8 mouse cellular contexts compared by ENCODE assay signal in the genomic region with DNA sequence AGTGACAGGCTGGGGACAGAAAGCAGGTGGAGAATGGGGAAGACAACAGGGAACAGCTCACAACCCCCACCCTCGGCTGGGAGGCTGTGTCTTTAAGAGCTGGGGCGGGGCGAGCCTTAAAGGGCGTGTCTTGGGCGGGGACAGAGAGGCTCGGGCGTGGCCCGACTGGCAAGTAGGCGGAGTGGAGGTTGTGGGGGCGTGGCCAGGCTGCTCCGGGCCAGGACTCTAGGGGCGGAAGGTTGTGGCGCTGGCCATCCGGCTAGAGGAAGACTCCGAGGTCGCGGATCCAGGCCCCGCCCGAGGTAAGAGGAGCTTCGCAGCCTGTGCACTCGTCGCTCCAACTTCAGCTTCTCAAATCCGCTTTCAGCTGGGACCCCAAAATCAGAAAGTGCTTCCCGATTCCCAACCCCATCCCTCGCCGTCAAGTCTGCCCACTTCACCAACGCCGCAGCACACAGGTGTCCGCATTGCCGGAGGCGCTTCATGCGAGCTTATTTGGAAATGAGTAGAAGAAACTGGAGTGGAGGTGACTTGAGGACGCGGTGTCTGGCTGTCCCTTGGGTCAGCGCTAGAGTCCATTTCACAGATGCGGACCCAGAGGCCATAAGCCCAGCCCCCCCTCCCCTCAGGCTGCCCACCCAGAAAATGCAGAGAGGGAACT. TPM values are rescaled to one million over a fixed set of nuclear protein-coding genes. Genes with fewer than 3 reads are reported as not detected.
DNase-seq lines count a peak whose midpoint lies in the region; ATAC-seq and TF ChIP-seq lines count a peak whose summit lies in the region.

A gene (plus strand): TSS at position 187 of the 661 bp plus-strand sequence.

- peaks cover 0 to 16% of the 10 kb centered on the region in 2 experiments for H3K36me3 ChIP-seq in CH12.LX (replicated peaks in 1 of 2; ENCODE audit: control insufficient read depth in 1 of 2, insufficient read depth in 1 of 2, low read length in 1 of 2)
- no peaks in the 10 kb centered on the region for H3K36me3 ChIP-seq in forebrain, embryonic 13.5 days (ENCODE audit: poor library complexity, severe bottlenecking)
- H3K36me3 ChIP-seq in liver, postnatal 0 days (replicated peaks; ENCODE audit: insufficient read depth, low read length), result no peaks in the 10 kb centered on the region
- no peaks in the 10 kb centered on the region for H3K36me3 ChIP-seq in neural tube, embryonic 14.5 days (ENCODE audit: control insufficient read depth, insufficient read depth, low read length)

- WGBS in forebrain, embryonic 13.5 days, result 1% methylated on average over 36 of the region's 36 CpGs
- WGBS in large intestine, adult 2 months, result under 1% methylated on average over 35 of the region's 36 CpGs
- under 1% methylated on average over 35 of the region's 36 CpGs for WGBS in liver, postnatal 0 days (ENCODE audit: insufficient replicate concordance)
- under 1% methylated on average over 36 of the region's 36 CpGs for WGBS in neural tube, embryonic 14.5 days

- peak within 1 kb of the TSS; percentile 51 for H3K9ac ChIP-seq in CH12.LX (ENCODE audit: insufficient read depth, low read depth)
- peak within 1 kb of the TSS; percentile 48 for H3K9ac ChIP-seq in forebrain, embryonic 13.5 days
- peak within 1 kb of the TSS; percentile 63 for H3K9ac ChIP-seq in liver, postnatal 0 days (replicated peaks)
- H3K9ac ChIP-seq in neural tube, embryonic 14.5 days (replicated peaks; ENCODE audit: low read depth, low read length), result 0 out of 2 replicates have a peak within 1 kb of the TSS, but pooled peaks have one; percentile 4

- DNase-seq in CH12.LX (ENCODE audit: extremely low read depth), result peak; percentile 91
- DNase-seq in c-Kit-positive CD71-positive TER-119-positive erythroid progenitor cells, embryonic 14.5 days (ENCODE audit: low spot score), result peak; percentile 90
- DNase-seq in heart, postnatal 10 days, result peak; percentile 96 to 98
- no peak for DNase-seq in large intestine, adult 2 months (ENCODE audit: low read depth, low spot score)
- DNase-seq in liver, postnatal 0 days, result peak; percentile 97
- DNase-seq in testis, postnatal 10 days (ENCODE audit: low spot score), result peak; percentile 99

- H3K9me3 ChIP-seq in CH12.LX (replicated peaks; ENCODE audit: low read length), result peaks cover 5% of the 10 kb centered on the region
- no peaks in the 10 kb centered on the region for H3K9me3 ChIP-seq in forebrain, embryonic 13.5 days (replicated peaks)
- H3K9me3 ChIP-seq in liver, postnatal 0 days (ENCODE audit: low read length), result no peaks in the 10 kb centered on the region
- H3K9me3 ChIP-seq in neural tube, embryonic 14.5 days (ENCODE audit: control insufficient read depth, low read length), result no peaks in the 10 kb centered on the region

- TF ChIP-seq RAD21 in CH12.LX (IDR thresholded peaks at IDR 0.05; ENCODE audit: low read depth, low read length), result no peak

- dilution Hi-C loops in CH12.LX (cut with MboI; ENCODE audit: extremely low pct_ligation_motif_present, extremely low pct_unique_long_range_greater_than_20kb, low sequenced_read_pairs), result no loop called here

- H3K4me2 ChIP-seq in CH12.LX (ENCODE audit: insufficient read depth, low read depth, poor library complexity, severe bottlenecking), result peak within 1 kb of the TSS; percentile 84
- H3K4me2 ChIP-seq in forebrain, embryonic 13.5 days, result peak within 1 kb of the TSS; percentile 65
- peak within 1 kb of the TSS; percentile 68 for H3K4me2 ChIP-seq in liver, postnatal 0 days (ENCODE audit: low read depth, low read length)
- H3K4me2 ChIP-seq in neural tube, embryonic 14.5 days (ENCODE audit: low read depth, low read length), result peak within 1 kb of the TSS; percentile 62

- TF ChIP-seq EP300 in CH12.LX (IDR thresholded peaks at IDR 0.05; ENCODE audit: low read length), result no peak
- TF ChIP-seq EP300 in liver, postnatal 0 days (IDR thresholded peaks at IDR 0.05; ENCODE audit: low read depth), result no peak

- peak; percentile 91 for ATAC-seq in forebrain, embryonic 13.5 days
- peak; percentile 83 for ATAC-seq in liver, postnatal 0 days
- peak; percentile 74 for ATAC-seq in neural tube, embryonic 14.5 days (ENCODE audit: low read depth)

- in situ Hi-C loops in CH12.LX (cut with MboI; ENCODE audit: low pct_ligation_motif_present, low pct_unique_long_range_greater_than_20kb, low sequenced_read_pairs), result loop anchor here (25.0 kb wide), 1 partner anchor 201 kb away; a partner anchor contains a TSS

- intact Hi-C loops in heart, postnatal 10 days (cut with DNase I), result no loop called here

- TF ChIP-seq POLR2A in CH12.LX (IDR thresholded peaks at IDR 0.05; ENCODE audit: low read depth, low read length), result peak; percentile 71

- peaks cover 9 to 61% of the 10 kb centered on the region in 2 experiments for H3K4me1 ChIP-seq in CH12.LX (ENCODE audit: control insufficient read depth in 1 of 2, insufficient read depth in 2 of 2)
- peaks cover 33% of the 10 kb centered on the region for H3K4me1 ChIP-seq in forebrain, embryonic 13.5 days
- peaks cover 22% of the 10 kb centered on the region for H3K4me1 ChIP-seq in liver, postnatal 0 days (ENCODE audit: insufficient read depth)
- 0 out of 2 replicates have a peak, but pooled peaks cover 4% of the 10 kb centered on the region for H3K4me1 ChIP-seq in neural tube, embryonic 14.5 days (ENCODE audit: control insufficient read depth, insufficient read depth, low read length)

- peaks cover 8% of the 10 kb centered on the region for H3K27me3 ChIP-seq in CH12.LX (replicated peaks)
- peaks cover 12% of the 10 kb centered on the region; the same call in 1 of the 2 replicates for H3K27me3 ChIP-seq in forebrain, embryonic 13.5 days
- H3K27me3 ChIP-seq in liver, postnatal 0 days (ENCODE audit: insufficient read depth, low read length), result no peaks in the 10 kb centered on the region
- no peaks in the 10 kb centered on the region for H3K27me3 ChIP-seq in neural tube, embryonic 14.5 days (ENCODE audit: control insufficient read depth, insufficient read depth, low read length)

- H3K79me2 ChIP-seq in CH12.LX (replicated peaks; ENCODE audit: control insufficient read depth, extremely low read depth, insufficient read depth, poor library complexity, severe bottlenecking), result no peaks in the 10 kb centered on the region

- no peak for TF ChIP-seq CTCF in CH12.LX (conservative IDR thresholded peaks at IDR 0.05 in 1 of 2, IDR thresholded peaks at IDR 0.05 in 1 of 2; ENCODE audit: low read depth in 2 of 2, low read length in 2 of 2)
- peak; percentile 1; the same call in 1 of the 2 replicates for TF ChIP-seq CTCF in liver, postnatal 0 days (IDR thresholded peaks at IDR 0.05; ENCODE audit: low read depth)

- H3K27ac ChIP-seq in CH12.LX (ENCODE audit: insufficient read depth, low read depth), result no peak within 1 kb of the TSS
- no peak within 1 kb of the TSS for H3K27ac ChIP-seq in forebrain, embryonic 13.5 days
- H3K27ac ChIP-seq in liver, postnatal 0 days (ENCODE audit: low read depth), result peak within 1 kb of the TSS; percentile 95
- H3K27ac ChIP-seq in neural tube, embryonic 14.5 days (ENCODE audit: low read depth, low read length), result no peak within 1 kb of the TSS

- peak within 1 kb of the TSS; percentile 66 to 73 (median 72) for H3K4me3 ChIP-seq in CH12.LX (replicated peaks in 1 of 3; ENCODE audit: low read depth in 2 of 3, low read length in 2 of 3, poor library complexity in 1 of 3)
- H3K4me3 ChIP-seq in forebrain, embryonic 13.5 days, result peak within 1 kb of the TSS; percentile 43
- peak within 1 kb of the TSS; percentile 55 for H3K4me3 ChIP-seq in liver, postnatal 0 days (ENCODE audit: low read depth, low read length)
- H3K4me3 ChIP-seq in neural tube, embryonic 14.5 days (ENCODE audit: low read depth, low read length), result peak within 1 kb of the TSS; percentile 34

TF ChIP-seq in CH12.LX, 34 proteins besides CTCF, POLR2A, EP300 and RAD21 (continues in another document):
- no peak for TF ChIP-seq PAX5 (IDR thresholded peaks at IDR 0.05; ENCODE audit: low read length)
- no peak for TF ChIP-seq MAX (IDR thresholded peaks at IDR 0.05; ENCODE audit: low read length)
- TF ChIP-seq ETS1 (conservative IDR thresholded peaks at IDR 0.05; ENCODE audit: low read depth, low read length), result no peak
- no peak for TF ChIP-seq MAFK (IDR thresholded peaks at IDR 0.05; ENCODE audit: insufficient replicate concordance, low read length)
- TF ChIP-seq CHD1 (IDR thresholded peaks at IDR 0.05; ENCODE audit: low read depth, low read length), result no peak
- TF ChIP-seq MAZ (IDR thresholded peaks at IDR 0.05; ENCODE audit: low read depth, low read length), result peak; percentile 69
- TF ChIP-seq SIN3A (IDR thresholded peaks at IDR 0.05; ENCODE audit: low read length), result 0 out of 2 replicates have a peak, but pooled peaks have one; percentile 31
- TF ChIP-seq JUN (IDR thresholded peaks at IDR 0.05; ENCODE audit: insufficient read depth, low read depth, low read length), result no peak
- TF ChIP-seq RCOR1 (conservative IDR thresholded peaks at IDR 0.05; ENCODE audit: low read depth, low read length), result no peak
- TF ChIP-seq ZMIZ1 (IDR thresholded peaks at IDR 0.05; ENCODE audit: low read depth, low read length), result no peak
- peak; percentile 49 for TF ChIP-seq HCFC1 (IDR thresholded peaks at IDR 0.05; ENCODE audit: low read depth, low read length)
- peak; percentile 48; the same call in 1 of the 2 replicates for TF ChIP-seq NELFE (IDR thresholded peaks at IDR 0.05; ENCODE audit: low read depth, low read length)
- peak; percentile 64 for TF ChIP-seq CHD2 (IDR thresholded peaks at IDR 0.05; ENCODE audit: low read length)
- TF ChIP-seq TBP (conservative IDR thresholded peaks at IDR 0.05; ENCODE audit: low read depth, low read length), result no peak
- peak; percentile 36; the same call in 1 of the 2 replicates for TF ChIP-seq TCF12 (IDR thresholded peaks at IDR 0.05; ENCODE audit: low read depth, low read length)
- TF ChIP-seq ZNF384 (IDR thresholded peaks at IDR 0.05; ENCODE audit: low read depth, low read length), result peak; percentile 28; the same call in 1 of the 2 replicates
- no peak for TF ChIP-seq NRF1 (IDR thresholded peaks at IDR 0.05; ENCODE audit: low read depth, low read length)
- 0 out of 2 replicates have a peak, but pooled peaks have one; percentile 15 for TF ChIP-seq BHLHE40 (IDR thresholded peaks at IDR 0.05; ENCODE audit: low read depth, low read length)
- no peak for TF ChIP-seq KAT2A (IDR thresholded peaks at IDR 0.05; ENCODE audit: insufficient replicate concordance, low read length)
- no peak for TF ChIP-seq GABPA (IDR thresholded peaks at IDR 0.05; ENCODE audit: insufficient replicate concordance, low read depth, low read length)

RNA-seq across cellular contexts. Expression of the gene that starts here (rescaled TPM):
- total RNA-seq in CH12.LX (2012; rRNA removed), result 3.3 and 5.8 TPM in 2 replicates
- 3.2 and 3.6 TPM in 2 replicates for total RNA-seq in CH12.LX (2014; rRNA removed)
- 4.6 and 5.1 TPM in 2 replicates for polyA plus RNA-seq in CH12.LX (2012; ENCODE audit: insufficient read length, low read depth)
- polyA plus RNA-seq in forebrain, embryonic 13.5 days (2015; fragmentation: Nextera tagmentation; extraction: Ambion mirVana), result 2.1 and 2.5 TPM in 2 replicates
- total RNA-seq in heart, postnatal 10 days (2021), result 10 to 100 TPM in 1 of 2 experiments, 1 to 10 TPM in 1; 8.3 to 12.6 TPM
- 10.9 and 13.0 TPM in 2 replicates for polyA plus RNA-seq in large intestine, adult 2 months (2012; rRNA removed)
- 15.3 and 17.1 TPM in 2 replicates for polyA plus RNA-seq in liver, postnatal 0 days (2015; fragmentation: Nextera tagmentation; extraction: Ambion mirVana)
- polyA plus RNA-seq in neural tube, embryonic 14.5 days (2014; fragmentation: Nextera tagmentation; extraction: Ambion mirVana), result 0.95 and 2.1 TPM in 2 replicates

Comparison
In these comparisons a context has a peak if more than half of its experiments do, and no peak if none do; other contexts are left out.
1. H3K9ac ChIP-seq: peak in every context shown above with its lines; median percentile 63 in liver, postnatal 0 days; 51 in CH12.LX; 48 in forebrain, embryonic 13.5 days; 4 in neural tube, embryonic 14.5 days.